Mouse (Mus musculus) bone marrow, adult 2 months (tissue): ENCODE measurements around the gene H2-DMb1. TPM values are rescaled to one million over a fixed set of nuclear protein-coding genes. Genes with fewer than 3 reads are reported as not detected.

Experiments used
- H3K27ac ChIP-seq: fragments of 200-500 bp; 2 replicates; pipeline ENCODE4 v1.5.1; 2012; ENCODE audit warnings: low read depth, mild to moderate bottlenecking, control low read depth, inconsistent platforms, low read length; ENCODE audit not compliant: control insufficient read depth, poor library complexity, insufficient read depth
- H3K4me1 ChIP-seq: fragments of 200-500 bp; 2 replicates; pipeline ENCODE4 v1.6.1; 2011; ENCODE audit warnings: low read length; ENCODE audit not compliant: control insufficient read depth, insufficient read depth
- H3K4me3 ChIP-seq: fragments of 200-500 bp; replicated peaks from 2 replicates; pipeline ENCODE3; 2011; ENCODE audit warnings: mild to moderate bottlenecking, low read depth, low read length, control low read depth; ENCODE audit not compliant: control insufficient read depth
- CTCF ChIP-seq: fragments of 200-500 bp; IDR thresholded peaks from 2 replicates; pipeline ENCODE4 v1.5.1; 2011; ENCODE audit warnings: low read length, control low read depth; ENCODE audit not compliant: control insufficient read depth, insufficient read depth
- POLR2A ChIP-seq: fragments of 200-500 bp; IDR thresholded peaks from 2 replicates; pipeline ENCODE4 v1.6.1; 2011; ENCODE audit warnings: low read depth, mild to moderate bottlenecking, control low read depth, low read length, borderline replicate concordance; ENCODE audit not compliant: control insufficient read depth
- WGBS: fragments of 180-500 bp; shearing (Covaris S2); methylation state at CpG from one replicate; pipeline ENCODE4 v1.1.7; 2018; 5-methylcytosine and 5-hydroxymethylcytosine counted together
- polyA plus RNA-seq: library from polyadenylated mRNA; stranded (reverse); fragments of >200 nt; gene quantifications from 2 replicates; pipeline ENCODE4 v1.2.4, GENCODE M21; 2011; ENCODE audit warnings: low replicate concordance; ENCODE audit not compliant: missing spikeins, insufficient read depth, insufficient read length

H2-DMb1 gene
- polyA plus RNA-seq, 1 experiment: 59.8 TPM

DNA sequence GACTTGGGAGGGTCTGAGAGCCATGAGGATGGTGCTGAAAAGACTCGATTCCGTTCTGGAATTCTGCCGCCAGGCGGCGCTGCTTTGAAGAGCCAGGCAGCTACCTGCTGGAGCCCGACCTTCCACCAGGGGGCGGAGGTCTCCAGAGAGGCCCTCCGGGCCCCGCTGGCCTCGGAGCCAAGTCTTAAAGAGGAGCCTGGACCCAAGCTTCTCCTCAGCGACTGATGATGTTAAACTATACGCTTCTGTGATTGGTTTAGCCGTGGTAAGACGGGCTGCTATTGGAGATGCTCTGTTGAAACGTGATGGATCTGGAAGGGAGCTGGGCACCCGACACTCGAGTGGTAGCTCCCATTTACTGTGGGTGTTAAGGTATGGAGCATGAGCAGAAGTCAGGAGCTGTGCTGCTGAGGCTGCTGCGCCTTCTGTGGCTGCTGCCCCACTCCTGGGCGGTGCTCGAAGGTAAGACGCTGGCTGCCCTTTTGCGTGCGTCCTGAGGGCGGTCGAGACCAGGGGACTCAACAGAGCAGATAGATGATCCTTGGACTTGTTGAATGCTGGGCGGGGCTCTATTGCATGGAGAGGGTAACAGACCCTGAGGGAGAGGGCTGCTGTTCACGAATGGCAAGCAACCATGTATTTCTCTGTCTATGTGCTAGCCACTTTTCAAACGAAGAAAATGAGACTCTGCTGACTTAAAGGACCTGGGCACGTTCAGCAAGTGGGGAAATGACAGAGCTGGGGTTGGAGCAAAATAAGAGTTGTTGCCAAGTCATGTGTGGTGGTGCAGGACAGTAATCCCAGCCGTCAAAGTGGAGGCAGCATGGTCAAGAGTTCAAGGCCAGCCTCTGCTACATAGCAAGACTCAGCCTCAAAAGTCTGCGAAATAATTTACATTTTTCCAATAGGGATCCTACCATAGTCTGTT, 17.3 kb upstream of the H2-DMb1 start:
- peak; percentile 98 for TF ChIP-seq CTCF
- TF ChIP-seq POLR2A: peak; percentile 56; the same call in 1 of the 2 replicates
- Histone ChIP-seq H3K27ac (peak overlapping the region; percentile 51), H3K4me1 (peaks cover 2% of the 10 kb centered on the region; the same call in 1 of the 2 replicates), H3K4me3 (peak overlapping the region; percentile 66)
- WGBS: 3% methylated on average over 31 of the region's 31 CpGs

- TF ChIP-seq CTCF (no peak), POLR2A (no peak)
- 81% methylated on average over 7 of the region's 7 CpGs for WGBS
- Histone ChIP-seq H3K4me3 (no peak overlapping the region), H3K27ac (no peak overlapping the region), H3K4me1 (peaks cover 6% of the 10 kb centered on the region)
Measured at GRCm38 (mm10) chr17:34137601-34138000, 15.3 kb upstream of the H2-DMb1 start.

- Histone ChIP-seq H3K27ac (no peak overlapping the region), H3K4me1 (peaks cover 9% of the 10 kb centered on the region), H3K4me3 (no peak overlapping the region)
- WGBS: 95% methylated on average over 7 of the region's 7 CpGs
- TF ChIP-seq CTCF (no peak), POLR2A (no peak)
Measured at GRCm38 (mm10) chr17:34138655-34139054, 14.2 kb upstream of the H2-DMb1 start.

- H3K4me3 ChIP-seq: no peak overlapping the region
- TF ChIP-seq CTCF (no peak), POLR2A (no peak)
- peaks cover 11% of the 10 kb centered on the region for H3K4me1 ChIP-seq
- WGBS: 78% methylated on average over 16 of the region's 16 CpGs
- H3K27ac ChIP-seq: no peak overlapping the region
Measured at GRCm38 (mm10) chr17:34139416-34139815, 13.5 kb upstream of the H2-DMb1 start.

DNA sequence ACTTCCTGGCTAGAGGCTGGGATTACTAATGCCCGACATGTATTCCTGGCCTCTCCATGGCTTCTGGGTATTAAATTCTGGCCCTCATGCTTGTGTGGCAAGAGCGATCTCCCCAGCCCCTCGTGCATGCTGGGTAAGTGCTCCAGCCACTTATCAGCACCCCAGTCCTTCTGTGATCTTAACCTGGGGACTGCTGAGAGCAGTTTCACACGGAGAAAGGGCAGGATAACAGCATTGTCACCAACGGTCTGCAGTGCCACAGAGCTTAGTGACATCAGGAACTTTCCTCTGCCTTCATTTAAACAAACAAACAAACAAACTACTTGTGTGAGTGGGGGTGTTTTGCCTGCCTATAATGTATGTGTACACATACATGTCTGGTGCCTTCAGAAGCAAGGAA, 12.6 kb upstream of the H2-DMb1 start:
- WGBS: 64% methylated on average over 5 of the region's 5 CpGs
- H3K4me3 ChIP-seq: no peak overlapping the region

DNA sequence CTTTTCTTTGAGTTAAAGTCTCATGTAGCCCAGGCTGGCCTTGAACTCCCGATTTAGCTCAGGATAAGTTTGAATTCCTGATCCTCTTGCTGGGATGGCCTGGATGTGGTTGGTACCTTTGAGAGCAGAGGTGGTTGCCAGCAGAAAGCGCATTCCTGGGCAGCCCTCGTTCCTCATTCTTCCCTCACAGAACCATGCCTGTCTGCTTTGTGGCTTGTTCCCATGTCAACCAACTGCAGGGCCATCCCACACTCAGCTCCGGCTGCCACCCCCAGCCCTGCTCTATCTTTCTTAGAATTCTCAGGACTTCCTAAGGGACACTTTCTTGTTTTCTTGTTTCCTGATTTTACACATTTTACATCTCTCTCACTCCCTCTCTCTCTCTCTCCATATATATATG, 11.4 kb upstream of the H2-DMb1 start:
- H3K27ac ChIP-seq: no peak overlapping the region
- H3K4me3 ChIP-seq: no peak overlapping the region
- WGBS: 25% methylated on average over 4 of the region's 4 CpGs
- TF ChIP-seq CTCF (no peak), POLR2A (no peak)
- peaks cover 11% of the 10 kb centered on the region for H3K4me1 ChIP-seq

More for the DNA sequence above, 12.6 kb upstream of the H2-DMb1 start:
- TF ChIP-seq POLR2A (no peak), CTCF (no peak)
- H3K4me1 ChIP-seq: peaks cover 12% of the 10 kb centered on the region
- no peak overlapping the region for H3K27ac ChIP-seq

GRCm38 (mm10) chr17:34142456-34143010, 10.3 kb upstream of the H2-DMb1 start:
- H3K4me1 ChIP-seq: peaks cover 11% of the 10 kb centered on the region
- no peak for TF ChIP-seq POLR2A
- no peak for TF ChIP-seq CTCF
- peak overlapping the region; percentile 78 for H3K27ac ChIP-seq
- H3K4me3 ChIP-seq: no peak overlapping the region
- WGBS: 17% methylated on average over 7 of the region's 7 CpGs

- peaks cover 12% of the 10 kb centered on the region for H3K4me1 ChIP-seq
- H3K4me3 ChIP-seq: peak within 1 kb of the TSS; percentile 50
- peak within 1 kb of the TSS; percentile 78 for H3K27ac ChIP-seq
- TF ChIP-seq POLR2A (no peak), CTCF (no peak)
- 1% methylated on average over 7 of the region's 7 CpGs for WGBS
Measured at GRCm38 (mm10) chr17:34143033-34143432, 9.8 kb upstream of the H2-DMb1 start, which contains the start of gene H2-DMb2. Gene H2-DMb2 (plus strand): TSS chr17:34143307.
